Mouse (Mus musculus) subcutaneous adipose tissue, adult 2 months (tissue): Measurements from ENCODE around the gene Gpr137. TPM values are rescaled to one million over a fixed set of nuclear protein-coding genes. Genes with fewer than 3 reads are reported as not detected.

Experiments used
- polyA plus RNA-seq: library from polyadenylated mRNA; depleted of rRNA; stranded (reverse); fragments of >200 nt; gene quantifications from 2 replicates; pipeline ENCODE4 v1.2.3, GENCODE M21; 2012; ENCODE audit warnings: low replicate concordance; rRNA removed

The Gpr137 gene
- polyA plus RNA-seq: 85.5 and 94.5 TPM in 2 replicates

DNA sequence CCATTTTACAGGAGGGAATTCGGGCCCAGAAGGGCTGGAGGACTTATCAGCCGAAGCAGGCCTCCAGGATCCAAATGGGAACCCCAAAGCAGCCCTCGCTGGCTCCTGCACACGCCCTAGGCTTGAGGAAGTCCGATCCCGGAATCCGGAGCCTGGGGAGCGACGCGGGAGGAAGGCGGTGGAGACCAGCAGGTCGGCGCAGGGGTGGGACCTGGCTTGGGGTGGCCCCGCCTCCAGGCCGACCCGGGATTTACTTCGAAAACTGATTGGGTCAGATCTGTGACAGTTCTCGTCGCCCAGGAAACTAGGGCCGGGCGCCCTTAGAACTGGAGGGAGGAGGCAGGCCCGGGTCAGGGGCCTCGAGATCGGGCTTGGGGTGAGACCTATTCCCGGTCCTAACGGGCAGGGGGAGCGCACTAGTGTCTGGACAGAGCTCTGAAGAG, at the start of gene Gpr137:
TSS of gene Gpr137 (minus strand) at position 232 of the 443 bp plus-strand sequence.

DNA sequence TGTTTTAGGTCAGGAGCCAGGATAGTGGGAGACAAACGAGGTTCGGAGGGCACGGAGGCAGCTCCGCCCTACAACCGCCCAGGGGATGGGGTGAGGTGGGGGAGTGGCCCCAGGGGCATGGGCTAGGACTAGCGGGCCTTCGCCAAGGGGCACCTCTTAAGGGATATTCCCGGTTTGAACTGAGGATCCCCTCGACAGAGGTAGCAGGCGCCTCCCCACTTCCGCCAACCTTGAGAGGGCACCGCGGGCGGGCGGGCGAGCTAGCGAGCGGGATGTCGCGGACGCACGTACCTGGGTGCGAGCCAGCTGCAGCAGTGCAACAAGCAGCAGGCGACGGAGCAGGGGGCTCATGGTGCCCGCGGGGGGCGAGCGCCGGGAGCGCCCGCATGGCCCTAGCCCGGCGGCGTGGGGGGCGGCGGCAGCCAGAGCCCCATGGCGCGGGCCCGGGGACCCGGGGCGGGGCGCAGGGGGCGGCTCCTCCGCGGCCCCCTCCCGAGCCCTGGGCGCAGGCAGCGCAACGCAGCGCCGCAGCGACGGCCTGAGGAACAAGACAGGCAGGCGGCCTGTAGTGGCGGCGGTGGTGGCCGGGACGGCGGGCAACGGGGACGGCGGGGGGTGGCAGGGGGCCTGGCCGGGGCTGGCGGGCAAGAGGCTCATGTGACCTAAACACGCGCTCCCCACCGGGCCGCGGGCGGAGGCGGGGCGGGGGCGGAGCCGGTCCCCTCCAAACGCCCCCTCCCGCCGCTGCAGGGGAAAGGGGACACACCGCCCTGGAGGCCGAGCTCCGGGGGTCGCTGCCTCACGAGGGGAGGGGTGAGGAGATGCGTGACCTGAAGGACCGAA, 45.0 kb upstream of the Gpr137 start, which contains the start of gene Vegfb:
TSS of gene Vegfb (minus strand) at position 591 of the 843 bp plus-strand sequence.

DNA sequence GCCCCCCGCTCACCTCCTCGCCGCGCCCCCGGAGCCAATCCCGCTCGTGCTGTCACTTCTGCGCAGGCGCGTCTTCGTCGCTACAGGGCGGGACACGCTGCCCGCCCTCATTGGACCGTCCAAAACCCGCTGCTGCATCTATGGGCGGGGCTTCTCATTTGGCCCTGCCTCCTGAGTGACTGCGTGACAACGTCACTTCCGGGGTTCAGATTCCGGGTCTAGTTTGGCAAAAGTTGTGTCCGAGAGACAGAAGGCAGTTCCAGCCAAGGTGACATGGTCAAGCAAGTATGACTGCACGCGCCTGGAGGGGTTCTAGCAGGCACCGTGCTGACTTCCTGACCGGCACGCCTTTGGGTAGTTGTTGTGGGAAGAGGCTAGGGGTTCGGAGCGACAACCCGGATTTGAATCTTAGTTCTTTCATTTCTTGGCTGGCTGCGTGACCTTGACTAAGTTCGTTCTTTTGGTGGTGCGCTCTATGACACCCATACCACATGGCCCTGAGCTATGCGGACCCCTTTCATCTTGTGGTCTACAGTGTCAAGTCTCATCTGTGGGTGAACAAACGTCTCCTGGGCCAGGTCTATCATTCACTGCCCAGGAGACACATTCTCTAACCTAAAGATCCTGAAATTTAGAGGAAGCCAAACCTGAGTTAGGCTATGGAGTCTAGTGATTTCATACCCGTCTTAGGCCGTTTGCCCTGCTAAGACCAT, 38.3 kb upstream of the Gpr137 start, which contains the start of gene Fkbp2:
TSS of gene Fkbp2 (minus strand) at position 121 of the 713 bp plus-strand sequence.

DNA sequence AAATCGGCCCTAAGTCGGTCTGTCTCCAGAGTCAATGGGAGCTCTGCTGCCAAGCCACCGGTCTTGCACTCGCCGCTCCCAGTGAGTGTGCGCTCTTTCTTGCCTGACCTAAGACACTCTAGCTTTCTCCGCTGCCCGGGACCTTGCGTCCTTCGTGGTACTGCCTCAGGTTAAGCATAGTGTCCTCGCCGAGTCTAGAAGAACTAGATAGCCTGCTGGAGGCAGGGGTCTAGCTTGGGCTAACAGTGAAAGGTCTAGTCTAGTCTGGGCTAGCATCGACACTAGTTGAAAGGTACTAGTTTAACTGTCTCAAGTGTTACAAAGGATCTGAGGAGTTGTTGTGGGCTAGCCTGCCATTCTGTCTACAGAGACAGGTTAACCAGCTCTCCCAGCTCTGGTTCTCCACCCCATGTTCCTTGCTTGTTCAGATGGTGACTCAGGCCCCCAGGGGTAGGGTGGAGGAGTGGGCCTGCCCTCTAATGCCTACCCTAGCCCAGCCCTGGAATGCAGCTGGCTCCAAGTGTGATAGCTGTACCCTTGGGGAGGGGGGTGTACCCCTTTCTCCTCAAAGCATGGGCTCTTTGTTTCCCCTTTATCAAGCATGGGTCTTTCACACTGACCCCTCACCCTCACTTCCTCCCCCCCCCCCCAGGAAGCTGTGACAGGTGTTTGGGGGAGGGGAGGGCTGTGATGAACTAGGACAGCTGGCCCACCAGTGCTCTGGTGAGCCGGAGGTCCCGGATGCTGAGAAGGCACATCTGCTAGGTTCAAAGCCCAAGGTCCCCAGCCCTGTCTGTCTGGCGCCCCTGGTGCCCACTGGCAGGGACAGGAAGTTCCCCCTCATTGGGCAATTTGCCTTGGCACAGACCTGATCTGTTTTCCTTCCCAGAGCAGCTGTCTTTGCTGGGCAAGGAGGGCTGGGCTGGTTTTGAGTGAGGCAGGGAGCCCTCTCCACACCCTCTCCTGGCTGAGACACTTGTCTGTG, 33.5 kb upstream of the Gpr137 start, which contains the start of gene Plcb3:
TSS of gene Plcb3 (minus strand) at position 934 of the 985 bp plus-strand sequence.

DNA sequence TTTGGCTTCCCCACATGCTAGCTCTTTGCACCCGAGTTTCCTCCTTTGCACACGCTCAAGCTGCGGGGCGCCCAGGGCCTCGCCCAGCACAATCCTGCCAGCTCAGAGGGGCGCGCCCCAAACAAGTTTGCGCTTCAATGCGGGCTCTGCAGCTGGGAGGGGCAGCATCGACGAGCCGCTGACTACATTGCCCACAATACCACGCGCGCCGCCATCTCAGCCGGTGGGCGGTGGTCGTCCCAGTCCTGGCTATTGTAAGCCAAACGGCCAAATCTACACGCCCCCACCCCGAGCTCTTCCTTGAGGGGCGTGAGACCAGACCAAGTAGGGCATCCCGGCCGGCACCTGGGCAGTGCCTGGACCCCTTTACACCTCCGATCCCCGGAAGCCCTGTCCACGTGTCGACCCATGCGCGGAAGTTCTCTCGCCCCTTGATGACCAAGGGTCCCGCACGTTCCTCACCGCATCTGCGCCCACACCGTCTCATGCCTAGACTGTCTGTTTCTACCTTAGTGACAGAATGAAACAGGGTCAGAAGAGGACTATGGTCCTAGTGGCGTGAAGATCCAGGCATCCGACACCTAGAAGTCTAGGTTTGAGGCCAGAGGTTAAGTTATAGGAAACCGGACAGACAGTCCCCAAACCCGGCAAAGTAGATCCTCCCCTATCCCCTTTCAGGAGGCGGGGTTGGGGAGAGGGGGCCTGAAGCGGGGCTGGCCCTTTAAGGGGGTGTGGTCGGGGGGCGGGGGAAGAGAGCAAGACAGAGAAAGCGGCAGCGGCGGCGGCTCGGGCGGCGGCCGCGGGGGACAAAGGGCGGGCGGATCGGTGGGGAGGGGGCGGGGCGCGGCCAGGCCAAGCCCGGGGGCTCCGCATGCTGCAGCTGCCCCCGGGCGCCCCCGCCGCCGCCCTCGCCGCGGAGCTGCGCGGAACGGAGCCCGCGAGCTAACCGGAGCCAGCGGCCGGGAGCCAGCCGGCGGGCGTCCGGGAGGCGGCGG, 32.2 kb upstream of the Gpr137 start, which contains the start of gene Ppp1r14b:
TSS of gene Ppp1r14b (plus strand) at position 758 of the 995 bp plus-strand sequence.

DNA sequence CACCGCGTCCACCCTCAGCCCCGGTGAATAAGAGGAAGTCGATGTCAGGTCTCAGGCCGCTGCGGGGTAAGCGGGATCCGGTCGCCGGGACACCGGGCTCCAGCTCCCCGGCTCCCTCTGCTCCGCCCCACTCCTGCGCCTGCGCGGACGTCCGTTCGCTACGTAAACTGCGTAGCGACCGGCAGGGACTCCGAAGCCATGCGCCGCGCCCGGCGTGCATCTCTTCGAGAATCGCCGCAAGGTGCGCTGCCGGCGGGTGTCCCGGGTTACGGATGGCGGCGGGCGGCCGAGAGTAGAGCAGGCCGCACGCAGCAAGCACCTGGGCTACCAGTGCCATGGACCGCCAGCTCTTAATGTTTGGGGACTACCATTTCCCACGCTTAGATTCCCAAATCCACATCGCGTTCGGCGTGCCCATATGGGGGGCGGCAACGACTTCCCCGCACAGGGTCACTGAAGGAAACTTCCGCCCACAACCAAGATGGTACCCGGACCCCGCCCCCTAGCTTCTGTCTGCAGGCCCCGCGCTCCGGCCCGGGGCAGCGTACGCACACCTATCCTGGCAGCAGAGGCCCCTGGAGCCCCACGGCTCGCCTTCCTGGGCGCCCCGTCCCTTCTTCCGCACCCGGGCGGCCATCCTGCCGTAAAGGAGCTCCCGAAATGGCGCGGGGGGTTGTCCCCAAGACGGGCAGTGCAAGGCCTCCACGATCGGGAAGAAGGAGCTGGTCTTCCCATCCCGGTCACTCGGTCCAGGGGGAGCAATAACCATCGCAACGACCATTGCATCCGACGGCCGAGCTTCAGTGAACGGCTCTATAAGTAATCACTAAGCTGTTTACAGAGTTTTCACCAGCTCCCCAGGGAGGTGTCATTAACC, 670 bp downstream of the Gpr137 start, which contains the start of gene Bad:
TSS of gene Bad (plus strand) at position 490 of the 877 bp plus-strand sequence.

DNA sequence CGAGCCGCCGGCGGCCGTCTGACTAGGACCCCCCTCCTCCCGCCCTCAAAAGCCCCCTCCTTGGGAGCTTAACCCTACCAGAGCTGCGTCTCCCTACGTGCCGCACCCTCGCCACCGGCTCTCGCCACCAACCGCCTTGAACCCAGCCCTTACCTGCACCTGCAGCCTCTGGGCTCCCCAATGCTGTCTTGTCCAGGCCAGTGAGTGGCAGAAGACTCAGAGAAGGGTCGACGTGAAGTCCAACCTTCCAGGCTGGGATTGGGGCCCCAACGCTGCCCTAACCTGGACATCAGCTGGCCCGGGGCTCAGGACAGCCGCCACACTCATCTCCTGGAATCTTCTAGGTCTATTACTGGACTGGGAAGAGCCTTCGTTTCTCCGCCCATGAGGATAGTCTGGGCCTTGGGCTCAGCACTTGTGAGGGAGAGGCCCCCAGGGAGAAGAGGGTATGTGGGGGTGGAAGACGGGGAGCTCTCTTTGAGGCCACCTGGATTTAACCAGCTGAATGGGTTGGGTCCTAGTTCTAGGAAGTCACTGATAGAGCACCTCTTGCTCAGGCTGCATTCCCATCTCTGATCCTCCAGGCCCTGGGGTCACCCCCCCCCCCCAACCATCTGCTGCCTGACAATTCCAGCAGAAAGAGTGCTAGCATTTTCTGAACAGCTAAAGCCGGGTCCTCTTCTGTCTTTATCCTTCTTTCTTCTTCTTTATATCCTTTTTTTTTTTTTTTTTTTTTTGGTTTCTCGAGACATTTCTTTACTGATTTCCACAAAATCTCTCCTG, 7.9 kb downstream of the Gpr137 start, which contains the start of gene Kcnk4:
TSS of gene Kcnk4 (minus strand) at position 321 of the 783 bp plus-strand sequence.

DNA sequence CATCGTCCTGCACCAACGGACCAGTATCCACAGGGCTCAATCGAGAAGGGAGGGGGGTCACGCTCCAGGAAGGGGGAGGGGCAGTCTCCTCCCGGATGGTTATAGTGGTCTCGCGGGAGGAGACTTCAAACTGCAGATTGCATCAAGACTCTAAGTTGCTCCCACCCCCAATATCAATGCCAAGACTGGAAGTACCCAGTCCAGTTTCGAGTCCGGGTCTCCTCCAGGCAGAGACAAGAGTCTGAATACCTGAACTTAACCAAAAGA, 17.0 kb downstream of the Gpr137 start, which contains the start of gene Catsperz:
TSS of gene Catsperz (minus strand) at position 74 of the 267 bp plus-strand sequence.

DNA sequence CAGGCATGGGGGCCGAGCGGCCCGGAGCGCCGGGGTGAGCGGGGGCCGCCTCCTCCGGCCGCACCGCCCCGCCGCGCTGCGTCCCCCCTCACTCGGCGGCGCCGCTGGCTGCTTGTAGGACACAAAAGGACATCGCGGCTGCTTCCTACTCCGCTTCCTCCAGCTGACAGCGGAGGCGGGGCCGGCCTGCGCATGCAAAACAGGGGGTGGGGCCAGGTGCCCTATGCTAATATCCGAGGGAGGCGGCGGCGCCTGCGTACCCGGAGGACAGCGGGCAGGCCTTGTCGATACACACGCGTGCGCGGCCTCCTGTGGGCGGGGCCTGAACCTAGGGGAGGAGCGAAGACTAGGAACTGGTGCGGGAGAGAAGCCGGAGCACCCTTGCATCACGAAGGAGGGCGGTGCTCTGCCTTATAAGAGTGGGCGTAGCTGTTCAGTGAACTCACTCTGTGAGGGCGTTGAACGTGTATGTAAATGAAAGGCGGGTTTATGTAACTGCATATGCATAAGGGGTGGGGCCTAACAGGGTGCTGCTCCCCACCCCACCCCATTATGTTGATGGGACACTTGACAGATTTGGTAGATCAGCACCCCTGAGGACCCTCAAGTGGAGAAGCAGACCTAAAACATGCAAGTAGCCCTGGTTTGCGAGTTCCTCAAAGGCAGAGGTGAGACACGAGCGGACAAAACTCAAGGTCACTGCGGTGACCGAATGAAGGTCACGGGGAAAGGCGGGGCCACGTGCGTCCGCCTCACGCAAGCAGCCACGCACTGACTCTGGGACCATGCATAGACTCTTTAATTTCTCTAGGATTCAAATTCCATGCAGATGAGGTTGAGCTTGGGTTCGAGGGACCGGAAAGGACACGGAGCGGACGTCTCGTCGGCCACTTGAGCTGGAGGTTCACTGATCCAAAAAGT, 20.4 kb downstream of the Gpr137 start, which contains the start of gene Esrra:
TSS of gene Esrra (minus strand) at position 167 of the 921 bp plus-strand sequence.

DNA sequence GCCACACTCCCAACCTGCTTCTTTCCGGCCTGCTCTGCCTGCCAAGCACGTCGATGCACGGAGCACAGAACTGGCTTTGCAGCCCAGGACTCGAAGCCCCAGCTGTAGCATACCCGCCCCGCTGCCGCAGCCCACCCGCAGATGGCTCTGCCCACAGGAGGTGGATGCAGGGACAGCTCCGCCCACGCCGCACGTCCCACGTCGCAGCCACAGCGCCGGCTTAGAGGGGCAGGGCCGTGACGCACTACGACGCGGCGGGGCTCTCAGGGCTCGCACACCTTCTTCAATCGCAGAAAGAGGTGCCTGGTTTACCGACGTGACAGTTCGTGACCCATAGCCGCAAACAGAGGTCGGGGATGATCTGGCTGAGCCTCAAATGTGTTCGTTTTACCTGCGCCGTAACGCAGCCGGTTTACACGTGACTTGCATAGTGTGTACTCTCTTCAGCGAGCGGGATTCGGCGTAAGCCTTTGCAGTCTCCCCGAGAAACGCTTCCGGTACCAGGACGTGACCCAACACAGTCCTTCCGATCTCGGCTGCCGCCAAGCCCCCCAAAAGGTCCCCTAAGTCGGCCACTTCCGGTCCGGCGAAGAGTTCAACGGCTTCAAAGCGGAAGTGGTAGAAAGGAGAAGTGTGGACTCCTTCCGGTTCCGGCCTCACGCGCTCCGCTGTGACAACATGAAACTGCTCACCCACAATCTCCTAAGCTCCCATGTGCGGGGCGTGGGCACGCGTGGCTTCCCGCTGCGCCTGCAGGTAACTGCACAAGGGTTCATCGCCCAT, 32.6 kb downstream of the Gpr137 start, which contains the start of the genes Trmt112 and Prdx5:
TSS of gene Trmt112 (plus strand) at position 192 of the 783 bp plus-strand sequence.
TSS of gene Prdx5 (minus strand) at position 600 of the 783 bp plus-strand sequence.

Other genes starting within 250 kb of the Gpr137 start
- 35.7 and 47.9 TPM in 2 replicates for gene Rps6ka4, start 101.8 kb downstream of the Gpr137 start, polyA plus RNA-seq
- gene Ccdc88b, start 84.3 kb downstream of the Gpr137 start, polyA plus RNA-seq: 3.9 and 11.2 TPM in 2 replicates
- 91.6 and 154 TPM in 2 replicates for gene Trmt112, start 32.8 kb downstream of the Gpr137 start, polyA plus RNA-seq
- 149 and 307 TPM in 2 replicates for gene Prdx5, start 32.4 kb downstream of the Gpr137 start, polyA plus RNA-seq
- 52.6 and 64.4 TPM in 2 replicates for gene Esrra, start 20.7 kb downstream of the Gpr137 start, polyA plus RNA-seq
- gene Catsperz, start 17.1 kb downstream of the Gpr137 start, polyA plus RNA-seq: 0.11 and 2.8 TPM in 2 replicates
- gene Kcnk4, start 8.0 kb downstream of the Gpr137 start, polyA plus RNA-seq: 0.50 TPM in 1 of 2 replicates, not detected in the other
- gene Bad, start 619 bp downstream of the Gpr137 start, polyA plus RNA-seq: 80.9 and 93.8 TPM in 2 replicates
- gene Ppp1r14b, start 32.5 kb upstream of the Gpr137 start, polyA plus RNA-seq: 90.2 and 135 TPM in 2 replicates
- gene Plcb3, start 34.0 kb upstream of the Gpr137 start, polyA plus RNA-seq: 70.5 and 107 TPM in 2 replicates
- gene Fkbp2, start 38.0 kb upstream of the Gpr137 start, polyA plus RNA-seq: 50.8 and 52.3 TPM in 2 replicates
- 80.4 and 191 TPM in 2 replicates for gene Vegfb, start 45.2 kb upstream of the Gpr137 start, polyA plus RNA-seq
- 62.4 and 78.9 TPM in 2 replicates for gene Dnajc4, start 50.1 kb upstream of the Gpr137 start, polyA plus RNA-seq
- 33.0 and 41.1 TPM in 2 replicates for gene Nudt22, start 53.6 kb upstream of the Gpr137 start, polyA plus RNA-seq
- 17.9 and 28.2 TPM in 2 replicates for gene Trpt1, start 53.7 kb upstream of the Gpr137 start, polyA plus RNA-seq
- gene Fermt3, start 77.0 kb upstream of the Gpr137 start, polyA plus RNA-seq: 15.6 and 20.8 TPM in 2 replicates
- gene Stip1, start 97.5 kb upstream of the Gpr137 start, polyA plus RNA-seq: 43.5 and 72.9 TPM in 2 replicates
- 29.4 and 43.1 TPM in 2 replicates for gene Macrod1, start 114.3 kb upstream of the Gpr137 start, polyA plus RNA-seq
- 0.29 and 3.7 TPM in 2 replicates for gene Flrt1, start 163.2 kb upstream of the Gpr137 start, polyA plus RNA-seq